Mouse (Mus musculus): ENCODE data around the gene Kcnh6. TPM values are rescaled to one million over a fixed set of nuclear protein-coding genes. Genes with fewer than 3 reads are reported as not detected.
"Not testable (repeated sequence)": the region's sequence is repeated elsewhere in the genome, so short reads cannot be mapped to it uniquely, and the experiment has no call there.

The Kcnh6 gene
- polyA plus RNA-seq, 1 experiment from 2014 or later = 0.23 TPM

GRCm38 (mm10) chr11:106065073-106065922 is 57.4 kb downstream of the Kcnh6 start:
- Histone ChIP-seq H3K36me3 (ENCODE audit: control insufficient read depth, insufficient read depth, low read length) (0 out of 2 replicates have a peak, but pooled peaks cover 2% of the 10 kb centered on the region), H3K9ac (ENCODE audit: low read length) (peak overlapping the region; percentile 53), H3K27me3 (ENCODE audit: control insufficient read depth, insufficient read depth, low read depth, low read length) (no peaks in the 10 kb centered on the region), H3K4me3 (ENCODE audit: low read length) (peak overlapping the region; percentile 64), H3K4me2 (ENCODE audit: low read depth, low read length) (peak overlapping the region; percentile 84), H3K27ac (ENCODE audit: low read length) (no peak overlapping the region), H3K9me3 (ENCODE audit: control insufficient read depth, low read length) (no peaks in the 10 kb centered on the region), H3K4me1 (replicated peaks; ENCODE audit: control insufficient read depth, insufficient read depth, low read length) (peaks cover 6% of the 10 kb centered on the region; the same call in 1 of the 2 replicates)
- WGBS = 34% methylated on average over 18 of the region's 18 CpGs
- ATAC-seq (ENCODE audit: low read depth) = no peak; the same call in 1 of the 2 replicates

GRCm38 (mm10) chr11:106065923-106066571 is 58.1 kb downstream of the Kcnh6 start, which contains the start of gene Taco1:
Taco1 (plus strand) TSS chr11:106066061.
- H3K9me3 ChIP-seq (ENCODE audit: control insufficient read depth, low read length) = no peaks in the 10 kb centered on the region
- H3K4me2 ChIP-seq (ENCODE audit: low read depth, low read length) = peak within 1 kb of the TSS; percentile 84
- peak within 1 kb of the TSS; percentile 84 for H3K9ac ChIP-seq (ENCODE audit: low read length)
- ATAC-seq (ENCODE audit: low read depth) = peak; percentile 99
- H3K4me3 ChIP-seq (ENCODE audit: low read length) = peak within 1 kb of the TSS; percentile 64
- no peaks in the 10 kb centered on the region for H3K27me3 ChIP-seq (ENCODE audit: control insufficient read depth, insufficient read depth, low read depth, low read length)
- peak within 1 kb of the TSS; percentile 82 for H3K27ac ChIP-seq (ENCODE audit: low read length)
- peaks cover 4% of the 10 kb centered on the region; the same call in 1 of the 2 replicates for H3K36me3 ChIP-seq (ENCODE audit: control insufficient read depth, insufficient read depth, low read length)
- peaks cover 6% of the 10 kb centered on the region; the same call in 1 of the 2 replicates for H3K4me1 ChIP-seq (replicated peaks; ENCODE audit: control insufficient read depth, insufficient read depth, low read length)
- under 1% methylated on average over 49 of the region's 49 CpGs for WGBS

GRCm38 (mm10) chr11:106066616-106067015 is 58.7 kb downstream of the Kcnh6 start:
- H3K36me3 ChIP-seq (ENCODE audit: control insufficient read depth, insufficient read depth, low read length); H3K9me3 ChIP-seq (ENCODE audit: control insufficient read depth, low read length); ATAC-seq (ENCODE audit: low read depth); H3K4me1 ChIP-seq (replicated peaks; ENCODE audit: control insufficient read depth, insufficient read depth, low read length); H3K27me3 ChIP-seq (ENCODE audit: control insufficient read depth, insufficient read depth, low read depth, low read length): not testable (repeated sequence)
- WGBS = 10% methylated on average over 23 of the region's 23 CpGs
- peak overlapping the region; percentile 82 for H3K27ac ChIP-seq (ENCODE audit: low read length)
- H3K4me3 ChIP-seq (ENCODE audit: low read length) = peak overlapping the region; percentile 64
- peak overlapping the region; percentile 84 for H3K9ac ChIP-seq (ENCODE audit: low read length)
- peak overlapping the region; percentile 84 for H3K4me2 ChIP-seq (ENCODE audit: low read depth, low read length)

GRCm38 (mm10) chr11:106073774-106074173 is 65.8 kb downstream of the Kcnh6 start:
- H3K27me3 ChIP-seq (ENCODE audit: control insufficient read depth, insufficient read depth, low read depth, low read length) = no peaks in the 10 kb centered on the region
- no peak for ATAC-seq (ENCODE audit: low read depth)
- 79% methylated on average over 3 of the region's 3 CpGs for WGBS

GRCm38 (mm10) chr11:106076321-106076720 is 68.4 kb downstream of the Kcnh6 start:
- no peaks in the 10 kb centered on the region for H3K4me1 ChIP-seq (replicated peaks; ENCODE audit: control insufficient read depth, insufficient read depth, low read length)
- peaks cover 2% of the 10 kb centered on the region; the same call in 1 of the 2 replicates for H3K36me3 ChIP-seq (ENCODE audit: control insufficient read depth, insufficient read depth, low read length)
- H3K4me2 ChIP-seq (ENCODE audit: low read depth, low read length) = no peak overlapping the region
- H3K27ac ChIP-seq (ENCODE audit: low read length) = no peak overlapping the region
- H3K9ac ChIP-seq (ENCODE audit: low read length) = no peak overlapping the region
- 0% methylated on average over 4 of the region's 4 CpGs for WGBS
- H3K27me3 ChIP-seq (ENCODE audit: control insufficient read depth, insufficient read depth, low read depth, low read length) = no peaks in the 10 kb centered on the region
- no peak overlapping the region for H3K4me3 ChIP-seq (ENCODE audit: low read length)
- ATAC-seq (ENCODE audit: low read depth) = peak; percentile 62; the same call in 1 of the 2 replicates
- H3K9me3 ChIP-seq (ENCODE audit: control insufficient read depth, low read length) = no peaks in the 10 kb centered on the region

More at GRCm38 (mm10) chr11:106073774-106074173, 65.8 kb downstream of the Kcnh6 start:
- H3K4me3 ChIP-seq (ENCODE audit: low read length) = no peak overlapping the region
- H3K9ac ChIP-seq (ENCODE audit: low read length) = no peak overlapping the region
- H3K4me1 ChIP-seq (replicated peaks; ENCODE audit: control insufficient read depth, insufficient read depth, low read length) = no peaks in the 10 kb centered on the region
- no peak overlapping the region for H3K4me2 ChIP-seq (ENCODE audit: low read depth, low read length)
- H3K27ac ChIP-seq (ENCODE audit: low read length) = no peak overlapping the region
- no peaks in the 10 kb centered on the region for H3K9me3 ChIP-seq (ENCODE audit: control insufficient read depth, low read length)
- peaks cover 6% of the 10 kb centered on the region for H3K36me3 ChIP-seq (ENCODE audit: control insufficient read depth, insufficient read depth, low read length)

Other genes with a start within 250 kb of the Kcnh6 start
- gene Cyb561, start 54.8 kb upstream of the Kcnh6 start, polyA plus RNA-seq (2015; fragmentation: Nextera tagmentation; extraction: Ambion mirVana) = 41.9 and 44.6 TPM in 2 replicates
- gene Ace, start 40.2 kb upstream of the Kcnh6 start, polyA plus RNA-seq (2015; fragmentation: Nextera tagmentation; extraction: Ambion mirVana) = 16.2 and 17.9 TPM in 2 replicates
- gene Ace3, start 13.4 kb upstream of the Kcnh6 start, polyA plus RNA-seq (2015; fragmentation: Nextera tagmentation; extraction: Ambion mirVana) = 0.34 and 0.45 TPM in 2 replicates
- gene Dcaf7, start 28.7 kb downstream of the Kcnh6 start, polyA plus RNA-seq (2015; fragmentation: Nextera tagmentation; extraction: Ambion mirVana) = 58.8 and 63.4 TPM in 2 replicates
- 8.6 and 10.4 TPM in 2 replicates for gene Taco1, start 57.9 kb downstream of the Kcnh6 start, polyA plus RNA-seq (2015; fragmentation: Nextera tagmentation; extraction: Ambion mirVana)
- gene Map3k3, start 76.5 kb downstream of the Kcnh6 start, polyA plus RNA-seq (2015; fragmentation: Nextera tagmentation; extraction: Ambion mirVana) = 13.9 and 15.8 TPM in 2 replicates
- not detected in 2 replicates for gene Gm10840, start 152.7 kb downstream of the Kcnh6 start, polyA plus RNA-seq (2015; fragmentation: Nextera tagmentation; extraction: Ambion mirVana)
- 218 and 247 TPM in 2 replicates for gene Limd2, start 152.7 kb downstream of the Kcnh6 start, polyA plus RNA-seq (2015; fragmentation: Nextera tagmentation; extraction: Ambion mirVana)
- 22.7 and 24.2 TPM in 2 replicates for gene Strada, start 194.0 kb downstream of the Kcnh6 start, polyA plus RNA-seq (2015; fragmentation: Nextera tagmentation; extraction: Ambion mirVana)
- 91.9 and 96.3 TPM in 2 replicates for gene Ccdc47, start 208.2 kb downstream of the Kcnh6 start, polyA plus RNA-seq (2015; fragmentation: Nextera tagmentation; extraction: Ambion mirVana)
- 70.2 and 72.9 TPM in 2 replicates for gene Ddx42, start 208.8 kb downstream of the Kcnh6 start, polyA plus RNA-seq (2015; fragmentation: Nextera tagmentation; extraction: Ambion mirVana)
- 42.9 and 48.7 TPM in 2 replicates for gene Ftsj3, start 248.0 kb downstream of the Kcnh6 start, polyA plus RNA-seq (2015; fragmentation: Nextera tagmentation; extraction: Ambion mirVana)
- 242 and 250 TPM in 2 replicates for gene Psmc5, start 248.0 kb downstream of the Kcnh6 start, polyA plus RNA-seq (2015; fragmentation: Nextera tagmentation; extraction: Ambion mirVana)